Mouse (Mus musculus) limb, embryonic 13.5 days (tissue): ENCODE data around the gene Bcl7b. TPM values are rescaled to one million over a fixed set of nuclear protein-coding genes. Genes with fewer than 3 reads are reported as not detected.

Source experiments
- ATAC-seq: fragments of 200-750 bp; cut with Nextera tagmentation; 2 replicates; pipeline ENCODE4 v1.8.0; 2017; ENCODE audit warnings: low read depth, moderate number of reproducible peaks, moderate TSS enrichment; ENCODE audit not compliant: low FRiP score
- H3K27ac ChIP-seq: fragments of 300-500 bp; sonication (generic); 2 replicates; pipeline ENCODE4 v1.5.1; 2015; ENCODE audit warnings: inconsistent platforms, mild to moderate bottlenecking, moderate library complexity
- H3K27me3 ChIP-seq: fragments of 300-500 bp; sonication (generic); 2 replicates; pipeline ENCODE4 v1.6.1; 2015; ENCODE audit warnings: mild to moderate bottlenecking, inconsistent platforms
- H3K36me3 ChIP-seq: fragments of 300-500 bp; sonication (generic); 2 replicates; pipeline ENCODE4 v1.6.1; 2015; ENCODE audit warnings: inconsistent platforms, mild to moderate bottlenecking, moderate library complexity
- H3K4me1 ChIP-seq: fragments of 300-500 bp; sonication (generic); 2 replicates; pipeline ENCODE4 v1.6.1; 2015; ENCODE audit warnings: inconsistent platforms
- H3K4me2 ChIP-seq: fragments of 300-500 bp; sonication (generic); replicated peaks from 2 replicates; pipeline ENCODE4 v1.6.1; 2015; ENCODE audit warnings: inconsistent platforms, mild to moderate bottlenecking, moderate library complexity
- H3K4me3 ChIP-seq: fragments of 300-500 bp; sonication (generic); 2 replicates; pipeline ENCODE4 v1.5.1; 2015; ENCODE audit warnings: moderate library complexity, mild to moderate bottlenecking, inconsistent platforms
- H3K9ac ChIP-seq: fragments of 300-500 bp; sonication (generic); 2 replicates; pipeline ENCODE4 v1.6.1; 2015; ENCODE audit warnings: mild to moderate bottlenecking, inconsistent platforms
- H3K9me3 ChIP-seq: fragments of 300-500 bp; sonication (generic); 2 replicates; pipeline ENCODE4 v1.6.1; 2016; ENCODE audit warnings: inconsistent platforms
- WGBS: fragments of 180-500 bp; shearing (Covaris S2); methylation state at CpG from one replicate; pipeline ENCODE4 v1.1.7; 2015; 5-methylcytosine and 5-hydroxymethylcytosine counted together
- polyA plus RNA-seq: library from polyadenylated mRNA; unstranded; fragments of >200 nt; fragmentation: Nextera tagmentation; extraction: Ambion mirVana; gene quantifications from 2 replicates; pipeline ENCODE4 v1.2.1, GENCODE M21; 2015

Gene Bcl7b
- polyA plus RNA-seq, 1 experiment from 2014 or later: 47.3 TPM

DNA sequence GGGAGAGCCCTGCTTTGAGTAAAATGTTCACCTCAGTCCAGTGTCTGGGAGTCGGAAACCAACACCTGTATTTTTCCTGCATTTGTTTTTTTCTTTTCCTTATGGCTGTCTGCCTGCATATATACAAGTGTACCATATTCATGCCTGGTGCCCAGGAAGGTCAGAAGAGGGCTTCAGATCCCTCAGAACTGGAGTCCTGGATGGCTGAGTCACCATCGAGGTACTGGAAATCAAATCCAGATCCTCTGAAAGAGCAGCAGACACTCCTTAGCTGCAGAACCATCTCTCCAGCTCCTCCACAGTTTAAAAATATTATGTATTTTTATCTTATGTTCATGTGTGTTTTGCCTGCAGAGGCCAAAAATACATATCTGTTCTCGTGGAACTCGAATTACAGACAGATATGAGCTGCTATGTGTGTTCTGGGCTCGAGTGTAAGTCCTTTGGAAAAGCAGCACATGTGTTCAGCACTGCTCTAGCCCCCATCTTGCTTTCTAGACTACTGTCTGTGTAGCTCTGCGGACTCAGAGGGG, 3.7 kb downstream of the Bcl7b start:
- Histone ChIP-seq H3K9ac (no peak overlapping the region), H3K27ac (no peak overlapping the region), H3K36me3 (peaks cover 48% of the 10 kb centered on the region), H3K27me3 (no peaks in the 10 kb centered on the region), H3K4me2 (no peak overlapping the region), H3K4me1 (peaks cover 15% of the 10 kb centered on the region), H3K9me3 (no peaks in the 10 kb centered on the region), H3K4me3 (no peak overlapping the region)
- no peak for ATAC-seq
- WGBS: 85% methylated on average over 6 of the region's 6 CpGs

GRCm38 (mm10) chr5:135172986-135173385, 4.9 kb downstream of the Bcl7b start:
- no peak for ATAC-seq
- Histone ChIP-seq H3K9me3 (no peaks in the 10 kb centered on the region), H3K9ac (no peak overlapping the region), H3K4me2 (no peak overlapping the region), H3K27me3 (no peaks in the 10 kb centered on the region), H3K27ac (no peak overlapping the region), H3K4me1 (peaks cover 11% of the 10 kb centered on the region), H3K36me3 (peaks cover 60% of the 10 kb centered on the region), H3K4me3 (no peak overlapping the region)
- WGBS: 94% methylated on average over 5 of the region's 5 CpGs

GRCm38 (mm10) chr5:135175086-135175485, 7.0 kb downstream of the Bcl7b start:
- Histone ChIP-seq H3K4me1 (no peaks in the 10 kb centered on the region), H3K9me3 (no peaks in the 10 kb centered on the region), H3K27me3 (no peaks in the 10 kb centered on the region), H3K4me3 (no peak overlapping the region), H3K9ac (no peak overlapping the region), H3K4me2 (no peak overlapping the region), H3K36me3 (peaks cover 79% of the 10 kb centered on the region), H3K27ac (no peak overlapping the region)
- ATAC-seq: no peak

GRCm38 (mm10) chr5:135178523-135178922, 10.4 kb downstream of the Bcl7b start:
- no peaks in the 10 kb centered on the region for H3K9me3 ChIP-seq
- no peaks in the 10 kb centered on the region for H3K27me3 ChIP-seq
- H3K4me2 ChIP-seq: no peak overlapping the region
- no peak overlapping the region for H3K4me3 ChIP-seq
- peaks cover 85% of the 10 kb centered on the region for H3K36me3 ChIP-seq
- H3K9ac ChIP-seq: peak overlapping the region; percentile 26; the same call in 1 of the 2 replicates
- no peaks in the 10 kb centered on the region for H3K4me1 ChIP-seq
- no peak for ATAC-seq
- 83% methylated on average over 3 of the region's 3 CpGs for WGBS
- no peak overlapping the region for H3K27ac ChIP-seq

GRCm38 (mm10) chr5:135178996-135179395, 10.9 kb downstream of the Bcl7b start:
- Histone ChIP-seq H3K4me1 (no peaks in the 10 kb centered on the region), H3K4me3 (no peak overlapping the region), H3K27me3 (no peaks in the 10 kb centered on the region), H3K36me3 (peaks cover 82% of the 10 kb centered on the region), H3K4me2 (no peak overlapping the region), H3K9ac (no peak overlapping the region), H3K9me3 (no peaks in the 10 kb centered on the region), H3K27ac (no peak overlapping the region)
- 92% methylated on average over 4 of the region's 4 CpGs for WGBS
- no peak for ATAC-seq

DNA sequence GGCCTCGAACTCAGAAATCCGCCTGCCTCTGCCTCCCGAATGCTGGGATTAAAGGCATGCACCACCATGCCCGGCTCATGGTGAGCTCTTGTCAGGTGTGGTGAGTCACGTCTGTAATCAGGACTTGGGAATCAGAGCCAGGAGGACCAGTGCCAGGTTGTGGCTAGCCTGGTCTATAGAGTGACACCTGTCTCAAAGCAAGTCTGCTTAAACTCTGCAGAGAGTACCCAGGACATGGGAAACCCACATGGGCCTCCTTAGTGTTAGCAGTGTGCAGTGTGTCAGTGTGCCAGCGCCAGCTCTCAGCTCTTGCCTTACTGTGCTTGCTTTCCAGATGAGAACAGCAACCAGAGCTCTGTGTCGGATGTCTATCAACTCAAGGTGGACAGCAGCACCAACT, 11.5 kb downstream of the Bcl7b start:
- H3K36me3 ChIP-seq: peaks cover 77% of the 10 kb centered on the region

DNA sequence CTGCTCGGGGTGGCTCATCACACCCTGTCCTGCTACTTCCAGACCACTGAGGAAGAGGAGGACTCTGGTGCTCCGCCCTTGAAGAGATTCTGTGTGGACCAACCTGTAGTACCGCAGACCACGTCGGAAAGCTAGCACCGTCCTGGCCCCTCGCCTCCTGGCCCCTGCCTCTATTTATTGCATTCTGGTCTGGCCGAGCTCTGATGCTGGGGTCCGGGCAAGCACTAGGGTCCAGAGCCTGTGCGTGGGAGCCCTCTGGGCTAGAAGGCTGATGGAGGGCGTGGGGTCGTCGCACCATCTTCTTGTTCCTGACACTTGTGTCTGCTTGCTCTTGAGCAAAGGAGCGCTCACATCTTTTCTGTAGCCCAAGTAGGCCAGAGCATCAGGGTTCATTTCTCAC, 12.7 kb downstream of the Bcl7b start:
- WGBS: 94% methylated on average over 14 of the region's 14 CpGs
- no peaks in the 10 kb centered on the region for H3K9me3 ChIP-seq
- H3K27me3 ChIP-seq: no peaks in the 10 kb centered on the region
- peaks cover 65% of the 10 kb centered on the region for H3K36me3 ChIP-seq
- H3K4me3 ChIP-seq: no peak overlapping the region
- 0 out of 2 replicates have a peak, but pooled peaks cover under 1% of the 10 kb centered on the region for H3K4me1 ChIP-seq
- no peak overlapping the region for H3K4me2 ChIP-seq
- no peak for ATAC-seq
- H3K27ac ChIP-seq: no peak overlapping the region
- no peak overlapping the region; the same call in 1 of the 2 replicates for H3K9ac ChIP-seq

More for the DNA sequence above, 11.5 kb downstream of the Bcl7b start:
- Histone ChIP-seq H3K9ac (no peak overlapping the region), H3K27me3 (no peaks in the 10 kb centered on the region), H3K4me2 (no peak overlapping the region), H3K9me3 (no peaks in the 10 kb centered on the region), H3K27ac (no peak overlapping the region), H3K4me3 (no peak overlapping the region), H3K4me1 (no peaks in the 10 kb centered on the region)
- ATAC-seq: no peak
- WGBS: 96% methylated on average over 7 of the region's 7 CpGs

DNA sequence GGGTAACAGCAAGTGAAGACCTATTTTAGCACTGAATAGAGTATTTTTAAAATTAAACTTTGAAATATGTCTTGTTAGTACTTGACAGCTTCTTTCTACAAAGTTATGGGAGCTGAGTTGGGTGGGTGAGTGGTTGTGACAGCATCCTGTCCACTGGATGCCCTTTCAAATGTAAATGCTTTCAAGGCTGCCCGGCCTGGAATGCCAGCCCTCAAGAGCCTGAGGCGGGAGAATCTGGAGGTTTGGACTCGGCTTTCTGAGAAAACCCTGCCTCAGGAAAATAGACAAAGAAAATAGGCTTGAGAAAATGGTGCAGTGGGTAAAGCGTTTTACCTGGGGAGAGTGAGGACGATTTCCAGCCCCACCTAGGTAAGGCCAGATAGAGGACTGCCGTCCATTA, 13.7 kb downstream of the Bcl7b start:
- Histone ChIP-seq H3K27me3 (no peaks in the 10 kb centered on the region), H3K36me3 (peaks cover 60% of the 10 kb centered on the region), H3K27ac (no peak overlapping the region), H3K9me3 (no peaks in the 10 kb centered on the region), H3K4me2 (no peak overlapping the region), H3K4me3 (no peak overlapping the region), H3K4me1 (0 out of 2 replicates have a peak, but pooled peaks cover 5% of the 10 kb centered on the region), H3K9ac (no peak overlapping the region)
- ATAC-seq: no peak
- WGBS: 87% methylated on average over 6 of the region's 6 CpGs

- no peak overlapping the region for H3K4me3 ChIP-seq
- H3K36me3 ChIP-seq: peaks cover 45% of the 10 kb centered on the region
- 68% methylated on average over 8 of the region's 8 CpGs for WGBS
- H3K9ac ChIP-seq: no peak overlapping the region
- H3K9me3 ChIP-seq: no peaks in the 10 kb centered on the region
- no peak overlapping the region for H3K4me2 ChIP-seq
- H3K4me1 ChIP-seq: 0 out of 2 replicates have a peak, but pooled peaks cover 5% of the 10 kb centered on the region
- ATAC-seq: no peak
- H3K27ac ChIP-seq: no peak overlapping the region
- H3K27me3 ChIP-seq: no peaks in the 10 kb centered on the region
Measured at GRCm38 (mm10) chr5:135183131-135183861, 15.2 kb downstream of the Bcl7b start.

DNA sequence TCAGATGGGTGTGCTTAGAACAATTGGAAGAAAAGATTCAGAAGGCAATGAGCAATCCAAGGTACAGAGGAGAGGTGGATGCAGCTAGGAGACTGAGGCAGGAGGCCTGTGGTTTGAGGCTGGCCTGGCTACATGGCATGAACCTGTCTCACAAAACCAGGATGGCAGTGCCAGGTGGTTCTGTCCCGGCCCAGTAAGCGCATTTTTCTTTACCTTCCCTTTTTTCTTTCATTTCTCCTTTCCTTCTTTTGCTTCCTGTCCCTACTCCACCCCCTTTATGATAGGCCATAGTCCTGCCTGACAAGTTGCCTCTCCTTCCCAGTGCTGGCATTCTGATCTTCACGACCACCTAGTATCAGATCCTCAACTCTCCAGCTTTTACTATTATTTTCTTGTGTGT, 16.9 kb downstream of the Bcl7b start:
- Histone ChIP-seq H3K4me2 (no peak overlapping the region), H3K27ac (no peak overlapping the region), H3K4me3 (no peak overlapping the region), H3K9ac (no peak overlapping the region), H3K27me3 (no peaks in the 10 kb centered on the region), H3K4me1 (peaks cover 22% of the 10 kb centered on the region), H3K9me3 (no peaks in the 10 kb centered on the region), H3K36me3 (peaks cover 38% of the 10 kb centered on the region)
- 89% methylated on average over 3 of the region's 3 CpGs for WGBS
- ATAC-seq: no peak

GRCm38 (mm10) chr5:135185596-135185995, 17.5 kb downstream of the Bcl7b start:
- no peak overlapping the region for H3K4me3 ChIP-seq
- peaks cover 28% of the 10 kb centered on the region for H3K4me1 ChIP-seq
- H3K27me3 ChIP-seq: no peaks in the 10 kb centered on the region
- H3K36me3 ChIP-seq: peaks cover 34% of the 10 kb centered on the region
- WGBS: 38% methylated on average over 3 of the region's 3 CpGs
- no peaks in the 10 kb centered on the region for H3K9me3 ChIP-seq
- H3K27ac ChIP-seq: no peak overlapping the region
- no peak overlapping the region for H3K9ac ChIP-seq
- ATAC-seq: no peak
- no peak overlapping the region for H3K4me2 ChIP-seq

DNA sequence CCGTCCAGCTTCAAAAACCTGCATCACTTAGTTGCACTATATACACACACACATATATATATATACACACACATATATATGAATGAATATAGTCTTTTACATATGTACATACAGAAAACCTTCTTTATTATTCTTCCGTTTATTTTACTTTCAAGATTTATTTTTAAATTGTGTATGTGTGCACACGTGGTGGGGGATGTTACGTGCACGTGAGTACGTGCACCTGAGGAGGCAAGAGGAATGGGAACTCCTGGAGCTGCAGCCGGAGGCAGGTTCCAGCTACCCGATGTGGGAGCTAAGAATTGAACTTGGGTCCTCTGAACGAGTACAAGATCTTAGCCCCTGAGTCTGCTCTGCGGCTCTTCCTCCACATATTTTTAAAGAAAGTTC, 18.1 kb downstream of the Bcl7b start:
- peak overlapping the region; percentile 97 for H3K27ac ChIP-seq
- H3K4me1 ChIP-seq: peaks cover 29% of the 10 kb centered on the region
- H3K4me3 ChIP-seq: peak overlapping the region; percentile 99
- WGBS: 21% methylated on average over 10 of the region's 10 CpGs
- peaks cover 29% of the 10 kb centered on the region for H3K36me3 ChIP-seq
- H3K27me3 ChIP-seq: no peaks in the 10 kb centered on the region
- H3K9ac ChIP-seq: peak overlapping the region; percentile 98
- no peak for ATAC-seq
- peak overlapping the region; percentile 78 for H3K4me2 ChIP-seq
- H3K9me3 ChIP-seq: no peaks in the 10 kb centered on the region
